Mouse (Mus musculus) Muller cell, postnatal 12 days (primary cell): ENCODE results near the gene Cnr2.

Experiments used
- DNase-seq: peaks from one replicate; pipeline ENCODE4 v3.0.0-alpha.2; 2015; ENCODE audit errors: inconsistent ontology term

Gene Cnr2

DNA sequence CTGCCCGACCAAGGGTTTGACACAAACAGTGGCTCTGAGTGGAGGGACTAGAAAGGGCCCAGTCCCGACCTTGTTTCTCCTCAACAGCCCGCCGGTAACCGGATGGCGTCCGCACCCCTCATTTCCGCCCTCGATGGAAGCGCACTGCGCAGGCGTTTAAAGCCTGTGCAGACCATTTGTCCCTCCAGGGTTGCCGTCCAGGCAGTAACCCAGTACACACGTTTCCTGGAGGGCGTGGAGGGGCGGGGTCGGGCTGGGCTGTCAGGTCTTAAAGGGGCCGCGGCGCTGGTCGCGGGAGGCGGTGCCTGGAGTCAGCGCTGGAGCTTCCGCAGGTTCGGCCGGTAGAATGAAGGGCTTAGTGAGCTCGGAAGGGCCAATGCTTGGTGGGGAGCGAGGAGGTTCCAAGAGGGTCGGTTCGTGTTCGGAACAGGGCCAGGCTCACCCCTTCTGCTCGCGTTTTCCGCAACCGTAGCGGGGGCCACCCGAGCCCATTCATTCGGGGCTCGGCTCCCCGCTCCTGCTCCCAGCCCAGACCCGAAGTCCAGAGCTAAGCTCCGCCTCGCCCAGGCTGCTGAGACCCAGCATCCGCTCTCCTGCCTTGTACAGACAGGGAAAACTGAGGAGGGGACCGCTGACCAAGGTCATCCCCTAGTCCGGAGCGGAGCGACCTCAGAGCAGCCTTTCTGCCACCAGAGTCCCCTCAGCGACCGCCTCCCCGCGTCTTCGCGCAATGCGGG is 68.4 kb downstream of the Cnr2 start, which contains the start of gene Gale:
TSS of gene Gale (plus strand) at position 271 of the 737 bp plus-strand sequence.
- peak; percentile 98 for DNase-seq

DNA sequence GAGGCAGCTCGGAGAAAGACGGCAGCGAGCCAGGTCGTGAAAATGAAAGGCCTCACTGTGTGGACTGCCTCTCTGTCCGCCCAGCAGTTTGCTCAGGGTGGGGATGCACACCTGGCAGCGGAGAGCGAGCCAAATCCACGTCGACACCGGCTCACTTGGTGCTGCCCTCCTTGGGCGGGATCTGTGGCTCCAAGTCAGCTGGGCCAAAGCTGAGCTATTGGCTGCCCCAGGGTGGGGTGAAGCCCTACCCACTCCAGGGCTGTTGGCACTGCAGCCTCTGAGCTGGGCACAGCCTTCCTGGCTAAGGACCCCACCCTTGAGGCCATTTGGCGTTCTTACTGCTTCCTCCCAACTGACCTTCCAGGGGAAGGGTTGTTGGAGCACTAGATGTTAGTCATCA is 69.2 kb downstream of the Cnr2 start:
- DNase-seq = peak; percentile 78

DNA sequence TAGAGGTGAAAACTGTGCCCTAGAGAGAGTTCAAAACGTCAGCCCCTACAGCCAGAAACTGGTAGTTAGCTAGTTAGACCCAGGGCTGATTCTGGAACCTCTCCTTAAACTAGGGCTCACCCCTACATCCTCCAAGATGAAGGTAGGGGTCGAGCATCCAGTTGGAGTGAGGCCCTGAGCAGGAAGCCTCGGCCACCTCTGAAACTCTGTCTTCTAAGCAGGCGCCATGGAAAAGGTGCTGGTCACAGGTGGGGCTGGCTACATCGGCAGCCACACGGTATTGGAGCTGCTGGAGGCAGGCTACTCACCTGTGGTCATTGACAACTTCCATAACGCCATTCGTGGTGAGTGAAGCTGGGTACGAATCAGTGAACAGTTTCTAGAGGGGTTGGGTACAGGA is 69.9 kb downstream of the Cnr2 start:
- no peak for DNase-seq

DNA sequence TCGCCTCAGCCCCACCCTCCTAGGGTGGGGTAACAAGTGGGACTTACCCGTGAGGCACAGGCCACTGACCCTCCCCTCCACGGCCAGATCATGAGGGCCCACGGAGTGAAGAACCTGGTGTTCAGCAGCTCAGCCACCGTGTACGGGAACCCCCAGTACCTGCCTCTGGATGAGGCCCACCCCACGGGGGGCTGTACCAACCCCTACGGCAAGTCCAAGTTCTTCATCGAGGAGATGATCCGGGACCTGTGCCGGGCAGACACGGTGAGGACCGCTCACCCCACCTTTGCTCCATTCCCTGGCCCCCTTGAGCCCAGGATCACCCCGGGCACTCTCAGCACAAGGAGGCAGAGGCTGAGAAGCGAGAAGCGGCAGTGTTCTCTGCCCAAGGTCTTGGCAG is 71.1 kb downstream of the Cnr2 start:
- no peak for DNase-seq

DNA sequence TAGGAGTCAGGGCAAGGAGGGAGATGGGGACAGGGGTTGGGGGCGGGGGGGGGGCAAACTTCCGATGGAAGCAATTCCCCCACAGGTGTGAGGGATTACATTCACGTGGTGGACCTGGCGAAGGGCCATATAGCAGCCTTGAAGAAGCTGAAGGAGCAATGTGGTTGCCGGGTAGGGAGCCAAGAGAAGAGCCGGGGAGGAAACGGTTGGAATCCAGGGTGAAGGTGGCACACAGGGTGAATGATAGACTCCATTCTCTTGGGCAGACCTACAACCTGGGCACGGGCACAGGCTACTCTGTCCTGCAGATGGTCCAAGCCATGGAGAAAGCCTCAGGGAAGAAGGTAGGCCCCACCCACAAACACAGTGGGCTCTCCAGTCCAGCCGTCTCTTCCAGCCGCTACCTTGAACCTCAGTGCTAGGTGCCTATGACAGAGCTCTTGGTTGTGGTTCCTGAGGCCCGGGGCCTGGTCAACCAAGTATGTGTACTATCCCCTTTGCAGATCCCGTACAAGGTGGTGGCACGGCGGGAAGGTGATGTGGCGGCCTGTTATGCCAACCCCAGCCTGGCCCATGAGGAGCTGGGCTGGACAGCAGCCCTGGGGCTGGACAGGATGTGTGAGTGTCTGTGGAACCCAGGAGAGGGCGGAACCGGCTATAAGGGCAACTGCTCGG is 72.0 kb downstream of the Cnr2 start:
- no peak for DNase-seq

GRCm38 (mm10) chr4:135968271-135968869 is 73.2 kb downstream of the Cnr2 start:
- DNase-seq = no peak

GRCm38 (mm10) chr4:135969070-135969750 is 74.0 kb downstream of the Cnr2 start:
- no peak for DNase-seq
